Mouse (Mus musculus) ES-E14 (cell line): ENCODE results near the gene Syndig1.

Experiments
- CHD2 ChIP-seq: IDR thresholded peaks from 2 replicates; pipeline ENCODE4 v1.6.1; 2014; ENCODE audit warnings: mild to moderate bottlenecking, low read depth, low read length, inconsistent platforms
- HCFC1 ChIP-seq: IDR thresholded peaks from 2 replicates; pipeline ENCODE4 v1.6.1; 2012; ENCODE audit warnings: low read length, inconsistent platforms, borderline replicate concordance; ENCODE audit not compliant: insufficient read depth
- MAFK ChIP-seq: IDR thresholded peaks from 2 replicates; pipeline ENCODE4 v1.6.1; 2014; ENCODE audit warnings: mild to moderate bottlenecking, low read depth, low read length, inconsistent platforms; ENCODE audit not compliant: insufficient read depth
- ZC3H11A ChIP-seq: IDR thresholded peaks from 2 replicates; pipeline ENCODE4 v1.6.1; 2012; ENCODE audit warnings: low read depth, mild to moderate bottlenecking, inconsistent platforms, low read length, borderline replicate concordance
- ZNF384 ChIP-seq: IDR thresholded peaks from 2 replicates; pipeline ENCODE4 v1.6.1; 2012; ENCODE audit warnings: low read depth, low read length, inconsistent platforms

DNA sequence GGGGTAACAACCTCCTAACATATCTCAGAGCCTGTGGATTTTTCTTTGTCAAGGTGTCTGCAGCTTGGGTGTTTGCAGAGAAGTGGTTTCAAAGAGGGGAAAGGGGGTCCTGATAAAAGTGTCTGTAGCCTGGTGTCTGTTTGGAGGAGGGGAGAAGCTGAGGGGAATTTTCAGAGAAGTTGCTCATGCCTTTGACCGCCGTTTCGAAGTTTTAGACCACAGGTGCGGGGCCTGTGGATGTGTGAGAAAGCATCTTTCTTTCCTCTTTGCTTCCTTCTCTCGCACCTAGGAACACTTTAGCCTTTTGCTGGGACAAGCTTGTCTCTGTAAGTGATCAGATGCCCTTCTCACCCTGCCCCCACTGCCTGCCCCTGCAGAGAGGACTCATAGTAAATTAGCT lies 3.3 kb downstream of the Syndig1 start:
- TF ChIP-seq HCFC1 (no peak), MAFK (no peak), ZC3H11A (no peak), ZNF384 (no peak), CHD2 (no peak)
